Mouse (Mus musculus) C2C12 (cell line): ENCODE measurements at regions not wholly inside any gene's neighbourhood (a gene's known extent, or its start where the extent isn't known, plus 50 kb on each side); places are given as distances from the start of the nearest gene placed in this dataset.

Experiments
- CEBPB ChIP-seq: IDR thresholded peaks from one replicate; pipeline ENCODE4 v1.6.1; 2011; ENCODE audit warnings: low read depth, mild to moderate bottlenecking, control low read depth, moderate library complexity
- CTCF ChIP-seq: IDR thresholded peaks from one replicate; pipeline ENCODE4 v1.5.1; 2011; ENCODE audit not compliant: control insufficient read depth, insufficient read depth, insufficient read length
- FOSL1 ChIP-seq: IDR thresholded peaks from one replicate; pipeline ENCODE4 v1.8.0; 2011; ENCODE audit warnings: mild to moderate bottlenecking, low read length; ENCODE audit not compliant: poor library complexity, insufficient read depth, severe bottlenecking
- MAX ChIP-seq: IDR thresholded peaks from one replicate; pipeline ENCODE4 v1.6.1; 2011; ENCODE audit warnings: mild to moderate bottlenecking, control low read depth
- MYOD1 ChIP-seq: IDR thresholded peaks from one replicate; pipeline ENCODE4 v1.6.1; 2011; ENCODE audit warnings: low read depth; ENCODE audit not compliant: control insufficient read depth, insufficient read length
- MYOG ChIP-seq: IDR thresholded peaks from one replicate; pipeline ENCODE4 v1.6.1; 2011; ENCODE audit not compliant: control insufficient read depth, insufficient read length; ENCODE audit errors: extremely low read depth
- USF1 ChIP-seq: IDR thresholded peaks from one replicate; pipeline ENCODE4 v1.6.1; 2011; ENCODE audit warnings: low read depth, mild to moderate bottlenecking, control low read depth, moderate library complexity

DNA sequence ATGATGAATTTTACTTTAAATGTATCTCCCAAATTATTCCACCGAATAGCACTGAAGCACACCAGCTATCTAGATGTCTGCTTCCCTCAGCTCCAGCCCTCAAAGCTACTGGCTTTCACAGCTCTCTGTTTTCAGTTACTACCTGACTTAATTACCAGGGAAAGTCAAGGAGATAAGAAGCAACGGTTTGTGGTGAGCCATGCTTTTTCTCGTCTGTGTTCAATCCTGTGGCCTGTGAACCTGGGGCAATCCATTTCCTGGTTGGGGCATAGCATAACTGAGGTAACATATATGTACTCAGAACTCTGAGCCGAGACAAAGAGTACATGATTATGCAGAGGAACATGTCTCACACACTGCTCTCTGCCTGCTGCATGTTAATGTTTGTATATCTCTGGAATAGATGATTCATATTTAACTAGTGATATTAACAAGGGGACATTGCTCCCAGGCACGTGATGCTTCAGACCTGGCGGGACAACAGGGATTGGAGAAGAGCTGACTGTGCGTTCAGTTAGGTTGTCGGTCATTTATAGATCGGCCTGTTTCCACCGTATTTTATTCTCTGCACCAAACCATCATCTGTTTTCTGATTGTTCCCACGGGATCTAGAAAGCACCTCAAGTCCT lies 453.3 kb downstream of the Dad1 start:
- TF ChIP-seq CTCF = no peak
- no peak for TF ChIP-seq MYOG
- no peak for TF ChIP-seq USF1
- TF ChIP-seq CEBPB = no peak
- no peak for TF ChIP-seq MAX
- no peak for TF ChIP-seq FOSL1
- no peak for TF ChIP-seq MYOD1
